Mouse (Mus musculus) embryonic facial prominence, embryonic 11.5 days (tissue): ENCODE measurements around the gene Trim69. TPM values are rescaled to one million over a fixed set of nuclear protein-coding genes. Genes with fewer than 3 reads are reported as not detected.
A peak's percentile ranks its signal among the peaks of the same experiment; 100 is the strongest.

ENCODE experiments used
- ATAC-seq: fragments of 200-750 bp; cut with Nextera tagmentation; replicated peaks from 2 replicates; pipeline ENCODE4 v1.8.0; 2017; ENCODE audit warnings: low read depth; ENCODE audit not compliant: insufficient number of reproducible peaks, low FRiP score, low TSS enrichment
- DNase-seq: peaks from one replicate; pipeline ENCODE4 v3.0.0-alpha.2; 2015; ENCODE audit warnings: low spot score
- H3K27ac ChIP-seq: fragments of 300-500 bp; sonication (generic); replicated peaks from 2 replicates; pipeline ENCODE4 v1.5.1; 2014; ENCODE audit warnings: mild to moderate bottlenecking, low read depth, low read length, control low read depth
- H3K27me3 ChIP-seq: fragments of 300-500 bp; sonication (generic); 2 replicates; pipeline ENCODE4 v1.6.1; 2014; ENCODE audit warnings: mild to moderate bottlenecking, low read length, moderate library complexity, mixed read lengths; ENCODE audit not compliant: control insufficient read depth, insufficient read depth
- H3K36me3 ChIP-seq: fragments of 300-500 bp; sonication (generic); replicated peaks from 2 replicates; pipeline ENCODE4 v1.6.1; 2014; ENCODE audit warnings: low read depth, mild to moderate bottlenecking, low read length, moderate library complexity, mixed read lengths; ENCODE audit not compliant: control insufficient read depth, insufficient read depth
- H3K4me1 ChIP-seq: fragments of 300-500 bp; sonication (generic); 2 replicates; pipeline ENCODE4 v1.6.1; 2014; ENCODE audit warnings: low read length, mixed read lengths; ENCODE audit not compliant: control insufficient read depth, insufficient read depth
- H3K4me2 ChIP-seq: fragments of 300-500 bp; sonication (generic); 2 replicates; pipeline ENCODE4 v1.6.1; 2014; ENCODE audit warnings: low read depth, mild to moderate bottlenecking, control low read depth, low read length, moderate library complexity
- H3K4me3 ChIP-seq: fragments of 300-500 bp; sonication (generic); 2 replicates; pipeline ENCODE4 v1.5.1; 2014; ENCODE audit warnings: low read depth, low read length, control low read depth
- H3K9ac ChIP-seq: fragments of 300-500 bp; sonication (generic); replicated peaks from 2 replicates; pipeline ENCODE4 v1.6.1; 2014; ENCODE audit warnings: mild to moderate bottlenecking, control low read depth, low read length
- H3K9me3 ChIP-seq: fragments of 300-500 bp; sonication (generic); replicated peaks from 2 replicates; pipeline ENCODE4 v1.6.1; 2016; ENCODE audit warnings: mild to moderate bottlenecking, low read length, inconsistent platforms, mixed read lengths; ENCODE audit not compliant: control insufficient read depth
- WGBS: fragments of 180-500 bp; shearing (Covaris S2); extraction: QIAGEN DNeasy Blood & Tissue Kit; methylation state at CpG from one replicate; pipeline ENCODE4 v1.1.7; 2014; 5-methylcytosine and 5-hydroxymethylcytosine counted together
- polyA plus RNA-seq: library from polyadenylated mRNA; unstranded; fragments of >200 nt; fragmentation: Nextera tagmentation; extraction: Ambion mirVana; gene quantifications from 2 replicates; pipeline ENCODE4 v1.2.1, GENCODE M21; 2014

Gene Trim69
- polyA plus RNA-seq, result not detected in 2 replicates

GRCm38 (mm10) chr2:122160680-122161079, at the start of gene Trim69:
TSS of gene Trim69 (plus strand) at chr2:122160700.
- DNase-seq (peak; percentile 86), ATAC-seq (0 out of 2 replicates have a peak, but pooled peaks have one; percentile 48)
- no peak within 1 kb of the TSS for H3K9ac ChIP-seq
- H3K9me3 ChIP-seq, result no peaks in the 10 kb centered on the region
- H3K27me3 ChIP-seq, result no peaks in the 10 kb centered on the region
- H3K4me1 ChIP-seq, result no peaks in the 10 kb centered on the region
- no peak within 1 kb of the TSS for H3K4me2 ChIP-seq
- H3K4me3 ChIP-seq, result no peak within 1 kb of the TSS
- 33% methylated on average over 2 of the region's 2 CpGs for WGBS
- H3K27ac ChIP-seq, result no peak within 1 kb of the TSS
- H3K36me3 ChIP-seq, result no peaks in the 10 kb centered on the region

GRCm38 (mm10) chr2:122116888-122117287, 43.6 kb upstream of the Trim69 start:
- 91% methylated on average over 2 of the region's 2 CpGs for WGBS
- Histone ChIP-seq H3K4me2 (no peak overlapping the region), H3K4me3 (no peak overlapping the region; the same call in 1 of the 2 replicates), H3K27me3 (no peaks in the 10 kb centered on the region), H3K9me3 (no peaks in the 10 kb centered on the region), H3K36me3 (no peaks in the 10 kb centered on the region), H3K4me1 (no peaks in the 10 kb centered on the region), H3K9ac (no peak overlapping the region), H3K27ac (no peak overlapping the region)
- ATAC-seq (no peak), DNase-seq (no peak)

- no peaks in the 10 kb centered on the region for H3K36me3 ChIP-seq
- WGBS, result under 1% methylated on average over 47 of the region's 47 CpGs
- H3K4me1 ChIP-seq, result no peaks in the 10 kb centered on the region
- DNase-seq (peak; percentile 98), ATAC-seq (peak; percentile 99)
- peak within 1 kb of the TSS; percentile 96 for H3K27ac ChIP-seq
- peak within 1 kb of the TSS; percentile 73 for H3K4me3 ChIP-seq
- no peaks in the 10 kb centered on the region for H3K27me3 ChIP-seq
- H3K4me2 ChIP-seq, result peak within 1 kb of the TSS; percentile 52
- H3K9me3 ChIP-seq, result no peaks in the 10 kb centered on the region
- peak within 1 kb of the TSS; percentile 93 for H3K9ac ChIP-seq
Measured at GRCm38 (mm10) chr2:122117961-122118958, 42.2 kb upstream of the Trim69 start, which contains the start of gene Spg11. TSS of gene Spg11 (minus strand) at chr2:122118386.

GRCm38 (mm10) chr2:122125680-122126572, 34.6 kb upstream of the Trim69 start:
- Histone ChIP-seq H3K9me3 (no peaks in the 10 kb centered on the region), H3K4me3 (no peak overlapping the region), H3K4me2 (no peak overlapping the region), H3K27ac (no peak overlapping the region), H3K9ac (no peak overlapping the region), H3K27me3 (no peaks in the 10 kb centered on the region), H3K4me1 (no peaks in the 10 kb centered on the region; the same call in 1 of the 2 replicates), H3K36me3 (no peaks in the 10 kb centered on the region)
- WGBS, result 46% methylated on average over 12 of the region's 12 CpGs
- DNase-seq, result no peak
- ATAC-seq, result no peak

GRCm38 (mm10) chr2:122126765-122127347, 33.6 kb upstream of the Trim69 start:
- no peaks in the 10 kb centered on the region for H3K9me3 ChIP-seq
- H3K36me3 ChIP-seq, result no peaks in the 10 kb centered on the region
- DNase-seq (no peak), ATAC-seq (no peak)
- H3K27ac ChIP-seq, result no peak overlapping the region
- WGBS, result 46% methylated on average over 5 of the region's 5 CpGs
- no peak overlapping the region for H3K9ac ChIP-seq
- no peak overlapping the region for H3K4me2 ChIP-seq
- no peaks in the 10 kb centered on the region for H3K27me3 ChIP-seq
- H3K4me1 ChIP-seq, result no peaks in the 10 kb centered on the region; the same call in 1 of the 2 replicates
- no peak overlapping the region for H3K4me3 ChIP-seq

- no peak overlapping the region for H3K27ac ChIP-seq
- 92% methylated on average over 4 of the region's 4 CpGs for WGBS
- ATAC-seq, result no peak
Measured at GRCm38 (mm10) chr2:122127635-122128034, 32.9 kb upstream of the Trim69 start.

GRCm38 (mm10) chr2:122132078-122132477, 28.4 kb upstream of the Trim69 start:
- H3K4me3 ChIP-seq, result no peak overlapping the region
- H3K36me3 ChIP-seq, result no peaks in the 10 kb centered on the region
- no peak for ATAC-seq
- H3K27me3 ChIP-seq, result no peaks in the 10 kb centered on the region
- H3K9ac ChIP-seq, result no peak overlapping the region
- no peak overlapping the region for H3K27ac ChIP-seq
- no peaks in the 10 kb centered on the region for H3K9me3 ChIP-seq
- DNase-seq, result no peak
- no peak overlapping the region for H3K4me2 ChIP-seq
- 88% methylated on average over 2 of the region's 2 CpGs for WGBS
- no peaks in the 10 kb centered on the region for H3K4me1 ChIP-seq

More at GRCm38 (mm10) chr2:122127635-122128034, 32.9 kb upstream of the Trim69 start:
- no peak overlapping the region for H3K4me2 ChIP-seq
- no peaks in the 10 kb centered on the region; the same call in 1 of the 2 replicates for H3K4me1 ChIP-seq
- no peaks in the 10 kb centered on the region for H3K27me3 ChIP-seq
- H3K9me3 ChIP-seq, result no peaks in the 10 kb centered on the region
- H3K4me3 ChIP-seq, result no peak overlapping the region
- no peak overlapping the region for H3K9ac ChIP-seq
- DNase-seq, result no peak
- no peaks in the 10 kb centered on the region for H3K36me3 ChIP-seq
